Mouse (Mus musculus) spleen, adult 2 months (tissue): Measurements from ENCODE around the gene A630095N17Rik.

Source experiments
- CTCF ChIP-seq: fragments of 200-500 bp; IDR thresholded peaks from 2 replicates; pipeline ENCODE4 v1.5.1; 2011; ENCODE audit warnings: mild to moderate bottlenecking, inconsistent platforms; ENCODE audit not compliant: insufficient read depth, insufficient read length, insufficient replicate concordance; ENCODE audit errors: extremely low read depth
- POLR2A ChIP-seq: fragments of 200-500 bp; IDR thresholded peaks from 2 replicates; pipeline ENCODE4 v1.6.1; 2011; ENCODE audit warnings: low read depth, low read length, inconsistent platforms

GRCm38 (mm10) chr1:75213096-75213495, 18.8 kb downstream of the A630095N17Rik start:
- TF ChIP-seq POLR2A (no peak), CTCF (no peak)
